Mouse (Mus musculus) forebrain, postnatal 0 days (tissue): ENCODE results near the gene Fmnl1. TPM values are rescaled to one million over a fixed set of nuclear protein-coding genes. Genes with fewer than 3 reads are reported as not detected.

Source experiments
- ATAC-seq: fragments of 200-750 bp; cut with Nextera tagmentation; 2 replicates; pipeline ENCODE4 v1.8.0; 2017; ENCODE audit warnings: mild to moderate bottlenecking, moderate library complexity
- DNase-seq: peaks from one replicate; pipeline ENCODE4 v3.0.0-alpha.2; 2015
- H3K27ac ChIP-seq: fragments of 300-500 bp; sonication (generic); 2 replicates; pipeline ENCODE4 v1.5.1; 2014; ENCODE audit warnings: low read depth, mild to moderate bottlenecking, antibody characterized with exemption, low read length, moderate library complexity, mixed read lengths
- H3K27me3 ChIP-seq: fragments of 300-500 bp; sonication (generic); 2 replicates; pipeline ENCODE4 v1.6.1; 2014; ENCODE audit warnings: mild to moderate bottlenecking, low read length, mixed read lengths; ENCODE audit not compliant: insufficient read depth
- H3K36me3 ChIP-seq: fragments of 300-500 bp; sonication (generic); 2 replicates; pipeline ENCODE4 v1.6.1; 2014; ENCODE audit warnings: mild to moderate bottlenecking, moderate library complexity; ENCODE audit not compliant: insufficient read depth
- H3K4me1 ChIP-seq: fragments of 300-500 bp; sonication (generic); 2 replicates; pipeline ENCODE4 v1.6.1; 2014; ENCODE audit warnings: antibody characterized with exemption; ENCODE audit not compliant: insufficient read depth
- H3K4me2 ChIP-seq: fragments of 300-500 bp; sonication (generic); 2 replicates; pipeline ENCODE4 v1.6.1; 2014; ENCODE audit warnings: low read depth, mild to moderate bottlenecking, moderate library complexity
- H3K4me3 ChIP-seq: fragments of 300-500 bp; sonication (generic); 2 replicates; pipeline ENCODE4 v1.5.1; 2014; ENCODE audit warnings: low read depth, low read length, mixed read lengths
- H3K9ac ChIP-seq: fragments of 300-500 bp; sonication (generic); 2 replicates; pipeline ENCODE4 v1.6.1; 2014; ENCODE audit warnings: mild to moderate bottlenecking
- H3K9me3 ChIP-seq: fragments of 300-500 bp; sonication (generic); 2 replicates; pipeline ENCODE4 v1.6.1; 2016; ENCODE audit warnings: low read length
- CTCF ChIP-seq: sonication (generic); IDR thresholded peaks from 2 replicates; pipeline ENCODE4 v1.5.1; 2016; ENCODE audit warnings: antibody characterized with exemption, control low read depth, low read depth
- WGBS: fragments of 180-500 bp; shearing (Covaris S2); extraction: QIAGEN DNeasy Blood & Tissue Kit; methylation state at CpG from one replicate; pipeline ENCODE4 v1.1.7; 2014; 5-methylcytosine and 5-hydroxymethylcytosine counted together
- polyA plus RNA-seq: library from polyadenylated mRNA; unstranded; fragments of >200 nt; fragmentation: Nextera tagmentation; extraction: Ambion mirVana; gene quantifications from 2 replicates; pipeline ENCODE4 v1.2.1, GENCODE M21; 2015
- total RNA-seq: library from RNA; depleted of rRNA; stranded (reverse); fragments of >200 nt; gene quantifications from 2 replicates; pipeline ENCODE4 v1.2.3, GENCODE M21; 2014

The Fmnl1 gene
- total and polyA plus RNA-seq, 2 experiments from 2014 or later: 7.1 to 9.4 TPM

GRCm38 (mm10) chr11:103210291-103210690 lies 39.4 kb downstream of the Fmnl1 start:
- DNase-seq (no peak), ATAC-seq (no peak)
- no peaks in the 10 kb centered on the region for H3K4me1 ChIP-seq
- H3K27me3 ChIP-seq: no peaks in the 10 kb centered on the region
- 77% methylated on average over 8 of the region's 8 CpGs for WGBS
- H3K9me3 ChIP-seq: no peaks in the 10 kb centered on the region
- no peak overlapping the region for H3K4me2 ChIP-seq
- TF ChIP-seq CTCF: no peak
- no peak overlapping the region for H3K27ac ChIP-seq
- H3K4me3 ChIP-seq: no peak overlapping the region
- H3K36me3 ChIP-seq: no peaks in the 10 kb centered on the region
- H3K9ac ChIP-seq: no peak overlapping the region

- H3K4me1 ChIP-seq: no peaks in the 10 kb centered on the region
- H3K36me3 ChIP-seq: no peaks in the 10 kb centered on the region
- H3K4me2 ChIP-seq: no peak overlapping the region
- no peak overlapping the region for H3K27ac ChIP-seq
- no peaks in the 10 kb centered on the region for H3K27me3 ChIP-seq
- no peak for ATAC-seq
- no peak for DNase-seq
- 93% methylated on average over 5 of the region's 5 CpGs for WGBS
- H3K9me3 ChIP-seq: no peaks in the 10 kb centered on the region
- no peak overlapping the region for H3K9ac ChIP-seq
- peak; percentile 22; the same call in 1 of the 2 replicates for TF ChIP-seq CTCF
- H3K4me3 ChIP-seq: no peak overlapping the region
These were observed 42.8 kb downstream of the Fmnl1 start for GRCm38 (mm10) chr11:103213712-103214111.

GRCm38 (mm10) chr11:103215355-103215754 lies 44.4 kb downstream of the Fmnl1 start:
- Histone ChIP-seq H3K4me3 (no peak overlapping the region), H3K4me2 (no peak overlapping the region), H3K9me3 (no peaks in the 10 kb centered on the region), H3K36me3 (peaks cover 8% of the 10 kb centered on the region; the same call in 1 of the 2 replicates), H3K9ac (no peak overlapping the region), H3K27ac (no peak overlapping the region), H3K4me1 (no peaks in the 10 kb centered on the region), H3K27me3 (no peaks in the 10 kb centered on the region)
- TF ChIP-seq CTCF: no peak
- WGBS: 87% methylated on average over 1 of the region's 1 CpGs
- no peak for ATAC-seq
- DNase-seq: no peak

- H3K27ac ChIP-seq: peak within 1 kb of the TSS; percentile 54; the same call in 1 of the 2 replicates
- peak within 1 kb of the TSS; percentile 66 for H3K9ac ChIP-seq
- H3K9me3 ChIP-seq: no peaks in the 10 kb centered on the region
- H3K4me3 ChIP-seq: peak within 1 kb of the TSS; percentile 53
- peaks cover 21% of the 10 kb centered on the region for H3K36me3 ChIP-seq
- H3K27me3 ChIP-seq: no peaks in the 10 kb centered on the region
- peak within 1 kb of the TSS; percentile 100 for H3K4me2 ChIP-seq
- no peak for TF ChIP-seq CTCF
- DNase-seq (peak; percentile 86), ATAC-seq (peak; percentile 97)
- WGBS: 2% methylated on average over 45 of the region's 45 CpGs
- H3K4me1 ChIP-seq: no peaks in the 10 kb centered on the region
These were observed 47.0 kb downstream of the Fmnl1 start, which contains the start of gene Spata32 for GRCm38 (mm10) chr11:103217790-103218516. Gene Spata32 (minus strand): TSS chr11:103218432.

GRCm38 (mm10) chr11:103218517-103218901 lies 47.6 kb downstream of the Fmnl1 start:
- Histone ChIP-seq H3K36me3 (peaks cover 24% of the 10 kb centered on the region), H3K27ac (no peak overlapping the region), H3K27me3 (no peaks in the 10 kb centered on the region), H3K4me2 (peak overlapping the region; percentile 100), H3K4me3 (peak overlapping the region; percentile 53), H3K9me3 (no peaks in the 10 kb centered on the region), H3K4me1 (no peaks in the 10 kb centered on the region), H3K9ac (peak overlapping the region; percentile 66)
- WGBS: 28% methylated on average over 6 of the region's 6 CpGs
- TF ChIP-seq CTCF: no peak
- DNase-seq (no peak), ATAC-seq (no peak)

- H3K4me3 ChIP-seq: no peak overlapping the region
- H3K4me1 ChIP-seq: no peaks in the 10 kb centered on the region
- no peak for ATAC-seq
- no peak overlapping the region for H3K4me2 ChIP-seq
- 94% methylated on average over 5 of the region's 5 CpGs for WGBS
- DNase-seq: no peak
- no peak overlapping the region for H3K27ac ChIP-seq
- peaks cover 31% of the 10 kb centered on the region for H3K36me3 ChIP-seq
- no peak overlapping the region for H3K9ac ChIP-seq
- no peak for TF ChIP-seq CTCF
- H3K9me3 ChIP-seq: no peaks in the 10 kb centered on the region
- H3K27me3 ChIP-seq: no peaks in the 10 kb centered on the region
These were observed 48.4 kb downstream of the Fmnl1 start for GRCm38 (mm10) chr11:103219259-103219658.

- Histone ChIP-seq H3K9me3 (no peaks in the 10 kb centered on the region), H3K4me1 (no peaks in the 10 kb centered on the region), H3K4me2 (no peak overlapping the region), H3K36me3 (peaks cover 38% of the 10 kb centered on the region), H3K27me3 (no peaks in the 10 kb centered on the region), H3K9ac (no peak overlapping the region), H3K4me3 (no peak overlapping the region), H3K27ac (no peak overlapping the region)
- TF ChIP-seq CTCF: no peak
- ATAC-seq (no peak), DNase-seq (no peak)
- WGBS: 79% methylated on average over 4 of the region's 4 CpGs
These were observed 49.1 kb downstream of the Fmnl1 start for GRCm38 (mm10) chr11:103219995-103220394.
